9 mouse cellular contexts compared by ENCODE assay signal in genomic region chr11:33122575-33123268, GRCm38 (mm10). TPM values are rescaled to one million over a fixed set of nuclear protein-coding genes. Genes with fewer than 3 reads are reported as not detected.
DNase-seq lines count a peak whose midpoint lies in the region; ATAC-seq and TF ChIP-seq lines count a peak whose summit lies in the region.
"Had no signal": no experiment of that assay in that cellular context is flagged by ENCODE, and none has a peak within 500 bp of the region (broad histone marks: within the 10 kb centered on the region; RNA-seq: fewer than 3 reads in every experiment).

No protein-coding gene starts in this region.

- H3K27ac ChIP-seq in embryonic facial prominence, embryonic 12.5 days, result no peak overlapping the region
- H3K27ac ChIP-seq: macrophage had no signal

- no peaks in the 10 kb centered on the region for H3K9me3 ChIP-seq in embryonic facial prominence, embryonic 12.5 days

- H3K9ac ChIP-seq in embryonic facial prominence, embryonic 12.5 days, result peak overlapping the region; percentile 29

- TF ChIP-seq POLR2A in myocyte (IDR thresholded peaks at IDR 0.05; ENCODE audit: insufficient read length, low read depth), result no peak

- H3K4me1 ChIP-seq in embryonic facial prominence, embryonic 12.5 days, result peaks cover 15% of the 10 kb centered on the region; the same call in 1 of the 2 replicates

- in situ Hi-C loops in Patski (cut with MboI; ENCODE audit: low pct_unique_long_range_greater_than_20kb), result no loop called here

- H3ac ChIP-seq in myocyte (ENCODE audit: control insufficient read depth, insufficient read length), result no peak overlapping the region

- no peak for DNase-seq in Patski (ENCODE audit: low read depth, low spot score)
- DNase-seq in heart, postnatal 10 days, result peak; percentile 35 to 44
- DNase-seq in kidney, postnatal 25 days, result peak; percentile 63 to 92
- DNase-seq in cerebellum, adult 11 months, result no peak
- DNase-seq in right cerebral cortex, adult 18-20 months, result no peak
- no peak for DNase-seq in cerebellum, postnatal 14 days

- intact Hi-C loops in heart, postnatal 10 days (cut with DNase I), result no loop called here

- CTCF ChIA-PET in Patski (lab: Charles Lee), result no interaction called here

- H3K4me2 ChIP-seq in embryonic facial prominence, embryonic 12.5 days (replicated peaks), result peak overlapping the region; percentile 59
- H3K4me2 ChIP-seq in myocyte (ENCODE audit: low read depth), result peak overlapping the region; percentile 68

- H3K79me2 ChIP-seq in myocyte (ENCODE audit: control insufficient read depth, insufficient read depth), result no peaks in the 10 kb centered on the region

- no peak for TF ChIP-seq CTCF in Patski (IDR thresholded peaks at IDR 0.05)

- no peaks in the 10 kb centered on the region for H3K36me3 ChIP-seq in embryonic facial prominence, embryonic 12.5 days
- H3K36me3 ChIP-seq in myocyte (ENCODE audit: control insufficient read depth, insufficient read depth), result no peaks in the 10 kb centered on the region

- H3K4me3 ChIP-seq in embryonic facial prominence, embryonic 12.5 days, result peak overlapping the region; percentile 29
- no peak overlapping the region for H3K4me3 ChIP-seq in myocyte

- WGBS in embryonic facial prominence, embryonic 12.5 days, result 2% methylated on average over 37 of the region's 37 CpGs

- no peaks in the 10 kb centered on the region for H3K27me3 ChIP-seq in Patski
- no peaks in the 10 kb centered on the region for H3K27me3 ChIP-seq in embryonic facial prominence, embryonic 12.5 days
- no peaks in the 10 kb centered on the region for H3K27me3 ChIP-seq in myocyte (ENCODE audit: control insufficient read depth, insufficient read depth, insufficient read length)

- ATAC-seq in Patski, result peak; percentile 9
- 0 out of 2 replicates have a peak, but pooled peaks have one; percentile 53 for ATAC-seq in embryonic facial prominence, embryonic 12.5 days (ENCODE audit: insufficient number of reproducible peaks, insufficient read depth, low FRiP score, low TSS enrichment)

- POLR2A ChIA-PET in Patski (lab: Charles Lee), result no interaction called here

TF ChIP-seq in myocyte, 11 proteins besides CTCF, POLR2A, EP300 and RAD21:
- TF ChIP-seq USF1 (IDR thresholded peaks at IDR 0.05; ENCODE audit: low read depth) (no peak), SRF (IDR thresholded peaks at IDR 0.05; ENCODE audit: control insufficient read depth, insufficient read length, low read depth) (no peak), E2F4 (IDR thresholded peaks at IDR 0.05; ENCODE audit: insufficient read depth) (no peak), TCF12 (IDR thresholded peaks at IDR 0.05; ENCODE audit: insufficient read depth, poor library complexity, severe bottlenecking) (no peak), POLR2AphosphoS2 (IDR thresholded peaks at IDR 0.05; ENCODE audit: insufficient read length, low read depth) (no peak), CEBPB (IDR thresholded peaks at IDR 0.05; ENCODE audit: insufficient read depth, poor library complexity, severe bottlenecking) (no peak), MAX (IDR thresholded peaks at IDR 0.05; ENCODE audit: low read depth) (no peak), REST (IDR thresholded peaks at IDR 0.05; ENCODE audit: insufficient read depth, insufficient read length) (no peak), MYOG (IDR thresholded peaks at IDR 0.05; ENCODE audit: control insufficient read depth in 1 of 3, insufficient read depth in 1 of 3, insufficient read length in 2 of 3, low read depth in 2 of 3) (no peak), TCF3 (IDR thresholded peaks at IDR 0.05; ENCODE audit: insufficient read length, low read depth) (no peak)

RNA-seq across cellular contexts. Expression of gene Fgf18, which starts 24.5 kb away (rescaled TPM):
- polyA plus RNA-seq in Patski (2021), result 4.3 TPM
- polyA plus RNA-seq in embryonic facial prominence, embryonic 12.5 days (2016; fragmentation: Nextera tagmentation; extraction: Ambion mirVana), result 11.5 and 17.2 TPM in 2 replicates
- 1 to 10 TPM; 6.1 to 7.3 TPM for total RNA-seq in heart, postnatal 10 days (2021)
- polyA plus RNA-seq in myocyte (2012; fragmentation: generic; extraction: Trizol), result 0.07 TPM
- polyA plus RNA-seq: macrophage had no signal

RNA-seq across cellular contexts. Expression of gene Npm1, which starts 40.3 kb away (rescaled TPM):
- polyA plus RNA-seq in Patski (2021) (908 TPM), myocyte (2012; fragmentation: generic; extraction: Trizol) (244 TPM)
- 922 and 970 TPM in 2 replicates for polyA plus RNA-seq in embryonic facial prominence, embryonic 12.5 days (2016; fragmentation: Nextera tagmentation; extraction: Ambion mirVana)
- total RNA-seq in heart, postnatal 10 days (2021), result 100 to 1,000 TPM; 202 to 225 TPM

Comparison
In these comparisons a context has a peak if more than half of its experiments do, and no peak if none do; other contexts are left out.
1. DNase-seq: peak in heart, postnatal 10 days (2 of 2) and kidney, postnatal 25 days (2 of 2); none in Patski (single experiment), cerebellum, adult 11 months (single experiment), right cerebral cortex, adult 18-20 months (single experiment) and cerebellum, postnatal 14 days (0 of 2).